Mouse (Mus musculus) retina, adult 2 months (tissue): ENCODE data around the gene BC051665.

Source experiments
- DNase-seq: peaks from one replicate; pipeline ENCODE4 v3.0.0-alpha.2; 2012; ENCODE audit warnings: low read depth, low spot score

Gene BC051665

GRCm38 (mm10) chr13:60786264-60786663, at the start of gene BC051665:
Gene BC051665, minus strand, starts transcription at chr13:60786364.
- no peak for DNase-seq

GRCm38 (mm10) chr13:60826052-60826451, 39.9 kb upstream of the BC051665 start:
- DNase-seq = no peak

GRCm38 (mm10) chr13:60820486-60821175, 34.5 kb upstream of the BC051665 start:
- DNase-seq = no peak

- DNase-seq = no peak
These were observed 33.3 kb upstream of the BC051665 start for GRCm38 (mm10) chr13:60819469-60819868.

GRCm38 (mm10) chr13:60813722-60814121, 27.6 kb upstream of the BC051665 start:
- DNase-seq = no peak

GRCm38 (mm10) chr13:60812768-60813167, 26.6 kb upstream of the BC051665 start:
- no peak for DNase-seq

- no peak for DNase-seq
These were observed 23.5 kb upstream of the BC051665 start for GRCm38 (mm10) chr13:60809690-60810089.

- no peak for DNase-seq
These were observed 16.6 kb upstream of the BC051665 start, which contains the start of gene Ctsll3 for GRCm38 (mm10) chr13:60802749-60803148. Gene Ctsll3, minus strand, starts transcription at chr13:60802849.

- DNase-seq = no peak
These were observed 3.3 kb upstream of the BC051665 start for GRCm38 (mm10) chr13:60789466-60789865.

- DNase-seq = no peak
These were observed 2.9 kb downstream of the BC051665 start for GRCm38 (mm10) chr13:60783301-60783700.

GRCm38 (mm10) chr13:60780534-60780933, 5.6 kb downstream of the BC051665 start:
- DNase-seq = no peak

GRCm38 (mm10) chr13:60761161-60761560, 25.0 kb downstream of the BC051665 start:
- no peak for DNase-seq

- DNase-seq = no peak
These were observed 25.8 kb downstream of the BC051665 start for GRCm38 (mm10) chr13:60760392-60760791.

GRCm38 (mm10) chr13:60759136-60759535, 27.0 kb downstream of the BC051665 start:
- DNase-seq = no peak

GRCm38 (mm10) chr13:60757292-60757691, 28.9 kb downstream of the BC051665 start:
- DNase-seq = no peak

GRCm38 (mm10) chr13:60755251-60755650, 30.9 kb downstream of the BC051665 start:
- DNase-seq = no peak

GRCm38 (mm10) chr13:60753216-60753615, 32.9 kb downstream of the BC051665 start:
- DNase-seq = no peak

- no peak for DNase-seq
These were observed 35.2 kb downstream of the BC051665 start for GRCm38 (mm10) chr13:60750930-60751329.

GRCm38 (mm10) chr13:60748556-60748955, 37.6 kb downstream of the BC051665 start:
- no peak for DNase-seq

- no peak for DNase-seq
These were observed 39.0 kb downstream of the BC051665 start for GRCm38 (mm10) chr13:60747201-60747600.

- DNase-seq = no peak
These were observed 39.9 kb downstream of the BC051665 start for GRCm38 (mm10) chr13:60746271-60746670.

- no peak for DNase-seq
These were observed 40.8 kb downstream of the BC051665 start for GRCm38 (mm10) chr13:60745358-60745757.

GRCm38 (mm10) chr13:60744736-60745135, 41.4 kb downstream of the BC051665 start:
- no peak for DNase-seq

GRCm38 (mm10) chr13:60744078-60744460, 42.1 kb downstream of the BC051665 start:
- peak; percentile 20 for DNase-seq
